Mouse (Mus musculus) stomach, postnatal 0 days (tissue): ENCODE measurements around the gene Naxd. TPM values are rescaled to one million over a fixed set of nuclear protein-coding genes. Genes with fewer than 3 reads are reported as not detected.

ENCODE experiments used
- ATAC-seq: fragments of 200-750 bp; cut with Nextera tagmentation; 2 replicates; pipeline ENCODE4 v1.8.0; 2017; ENCODE audit not compliant: low FRiP score, low TSS enrichment
- DNase-seq: peaks from one replicate; pipeline ENCODE4 v3.0.0-alpha.2; 2016; ENCODE audit warnings: low spot score
- H3K27ac ChIP-seq: fragments of 300-500 bp; sonication (generic); replicated peaks from 2 replicates; pipeline ENCODE4 v1.5.1; 2014; ENCODE audit warnings: mild to moderate bottlenecking, control low read depth
- H3K27me3 ChIP-seq: fragments of 300-500 bp; sonication (generic); 2 replicates; pipeline ENCODE4 v1.6.1; 2014; ENCODE audit warnings: low read length; ENCODE audit not compliant: control insufficient read depth, insufficient read depth
- H3K36me3 ChIP-seq: fragments of 300-500 bp; sonication (generic); 2 replicates; pipeline ENCODE4 v1.6.1; 2014; ENCODE audit warnings: low read length, mixed read lengths; ENCODE audit not compliant: control insufficient read depth, insufficient read depth
- H3K4me1 ChIP-seq: fragments of 300-500 bp; sonication (generic); replicated peaks from 2 replicates; pipeline ENCODE4 v1.6.1; 2014; ENCODE audit warnings: antibody characterized with exemption; ENCODE audit not compliant: control insufficient read depth, insufficient read depth
- H3K4me2 ChIP-seq: fragments of 300-500 bp; sonication (generic); replicated peaks from 2 replicates; pipeline ENCODE4 v1.6.1; 2014; ENCODE audit warnings: low read depth, mild to moderate bottlenecking, control low read depth, moderate library complexity
- H3K4me3 ChIP-seq: fragments of 300-500 bp; sonication (generic); 2 replicates; pipeline ENCODE4 v1.5.1; 2014; ENCODE audit warnings: low read depth, low read length, control low read depth
- H3K9ac ChIP-seq: fragments of 300-500 bp; sonication (generic); 2 replicates; pipeline ENCODE4 v1.6.1; 2014; ENCODE audit warnings: mild to moderate bottlenecking, low read length, control low read depth, mixed read lengths
- H3K9me3 ChIP-seq: fragments of 300-500 bp; sonication (generic); 2 replicates; pipeline ENCODE4 v1.6.1; 2016; ENCODE audit warnings: low read length; ENCODE audit not compliant: control insufficient read depth
- CTCF ChIP-seq: IDR thresholded peaks from 2 replicates; pipeline ENCODE4 v1.5.1; 2016; ENCODE audit warnings: antibody characterized with exemption, low read depth, mild to moderate bottlenecking, moderate library complexity
- EP300 ChIP-seq: optimal IDR thresholded peaks from 2 replicates; pipeline ENCODE3; 2016; ENCODE audit warnings: antibody characterized with exemption
- WGBS: fragments of 180-500 bp; shearing (Covaris S2); extraction: QIAGEN DNeasy Blood & Tissue Kit; methylation state at CpG from one replicate; pipeline ENCODE4 v1.1.7; 2014; 5-methylcytosine and 5-hydroxymethylcytosine counted together
- polyA plus RNA-seq: library from polyadenylated mRNA; unstranded; fragments of >200 nt; fragmentation: Nextera tagmentation; extraction: Ambion mirVana; gene quantifications from 2 replicates; pipeline ENCODE4 v1.2.1, GENCODE M21; 2015

Naxd gene
- polyA plus RNA-seq, 1 experiment from 2014 or later: 79.1 TPM

GRCm38 (mm10) chr8:11498786-11499485, 1.6 kb downstream of the Naxd start:
- Histone ChIP-seq H3K9me3 (no peaks in the 10 kb centered on the region), H3K27me3 (no peaks in the 10 kb centered on the region), H3K4me1 (no peaks in the 10 kb centered on the region), H3K36me3 (peaks cover 7% of the 10 kb centered on the region; the same call in 1 of the 2 replicates), H3K27ac (no peak overlapping the region), H3K4me3 (no peak overlapping the region), H3K9ac (no peak overlapping the region), H3K4me2 (peak overlapping the region; percentile 73; the same call in 1 of the 2 replicates)
- no peak for ATAC-seq
- no peak for DNase-seq
- 74% methylated on average over 4 of the region's 4 CpGs for WGBS
- TF ChIP-seq CTCF (no peak), EP300 (no peak)

- H3K27me3 ChIP-seq: no peaks in the 10 kb centered on the region
- DNase-seq (no peak), ATAC-seq (no peak)
- no peak overlapping the region for H3K4me2 ChIP-seq
- H3K4me1 ChIP-seq: no peaks in the 10 kb centered on the region
- H3K4me3 ChIP-seq: no peak overlapping the region
- no peaks in the 10 kb centered on the region for H3K9me3 ChIP-seq
- WGBS: 85% methylated on average over 13 of the region's 13 CpGs
- peaks cover 28% of the 10 kb centered on the region for H3K36me3 ChIP-seq
- no peak overlapping the region for H3K27ac ChIP-seq
- no peak overlapping the region for H3K9ac ChIP-seq
- no peak for TF ChIP-seq CTCF
- TF ChIP-seq EP300: no peak
These were observed 6.3 kb downstream of the Naxd start for GRCm38 (mm10) chr8:11503476-11504232.

GRCm38 (mm10) chr8:11506074-11506473, 8.8 kb downstream of the Naxd start:
- H3K9ac ChIP-seq: no peak overlapping the region
- WGBS: 79% methylated on average over 14 of the region's 14 CpGs
- no peak overlapping the region for H3K4me2 ChIP-seq
- H3K36me3 ChIP-seq: peaks cover 39% of the 10 kb centered on the region
- ATAC-seq (no peak), DNase-seq (no peak)
- no peaks in the 10 kb centered on the region for H3K4me1 ChIP-seq
- no peak overlapping the region for H3K27ac ChIP-seq
- no peak for TF ChIP-seq CTCF
- TF ChIP-seq EP300: no peak
- H3K4me3 ChIP-seq: no peak overlapping the region
- H3K9me3 ChIP-seq: no peaks in the 10 kb centered on the region
- no peaks in the 10 kb centered on the region for H3K27me3 ChIP-seq

DNA sequence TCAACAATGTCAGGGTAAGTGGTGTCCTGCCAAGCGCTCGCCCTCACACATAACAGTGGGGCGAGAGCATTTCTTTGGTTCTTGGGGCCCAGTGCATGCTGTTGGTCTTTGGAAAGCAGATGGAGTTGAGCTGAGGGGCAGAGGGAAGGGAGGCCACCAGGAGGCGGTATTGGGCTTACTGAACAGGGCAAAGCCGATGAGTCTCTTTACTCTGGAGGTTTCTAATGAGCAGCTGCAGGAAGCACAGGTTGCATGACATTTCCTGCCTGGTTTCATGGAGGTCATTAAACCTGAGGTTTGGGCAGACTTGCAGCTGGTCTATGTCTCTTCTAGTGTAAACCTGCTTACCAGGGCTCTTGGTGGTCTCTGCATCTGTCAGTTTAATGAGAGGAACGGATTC, 9.5 kb downstream of the Naxd start:
- Histone ChIP-seq H3K27ac (no peak overlapping the region), H3K4me2 (no peak overlapping the region), H3K27me3 (no peaks in the 10 kb centered on the region), H3K9ac (no peak overlapping the region), H3K4me3 (no peak overlapping the region), H3K4me1 (no peaks in the 10 kb centered on the region), H3K36me3 (peaks cover 39% of the 10 kb centered on the region), H3K9me3 (no peaks in the 10 kb centered on the region)
- 70% methylated on average over 6 of the region's 6 CpGs for WGBS
- no peak for TF ChIP-seq EP300
- peak; percentile 79 for TF ChIP-seq CTCF
- DNase-seq (peak; percentile 73), ATAC-seq (peak; percentile 41; the same call in 1 of the 2 replicates)

GRCm38 (mm10) chr8:11508880-11509279, 11.6 kb downstream of the Naxd start:
- DNase-seq (no peak), ATAC-seq (no peak)
- Histone ChIP-seq H3K9ac (no peak overlapping the region), H3K4me1 (no peaks in the 10 kb centered on the region), H3K27me3 (no peaks in the 10 kb centered on the region), H3K36me3 (peaks cover 49% of the 10 kb centered on the region), H3K9me3 (no peaks in the 10 kb centered on the region), H3K27ac (no peak overlapping the region), H3K4me2 (no peak overlapping the region), H3K4me3 (no peak overlapping the region)
- TF ChIP-seq CTCF (no peak), EP300 (no peak)
- WGBS: 63% methylated on average over 10 of the region's 10 CpGs

- DNase-seq: no peak
These were observed 13.7 kb downstream of the Naxd start for GRCm38 (mm10) chr8:11510971-11511370.

More at GRCm38 (mm10) chr8:11510971-11511370, 13.7 kb downstream of the Naxd start:
- WGBS: 94% methylated on average over 5 of the region's 5 CpGs
- Histone ChIP-seq H3K4me2 (no peak overlapping the region), H3K4me1 (no peaks in the 10 kb centered on the region), H3K9me3 (no peaks in the 10 kb centered on the region), H3K4me3 (no peak overlapping the region), H3K27ac (no peak overlapping the region), H3K27me3 (no peaks in the 10 kb centered on the region), H3K9ac (no peak overlapping the region), H3K36me3 (peaks cover 46% of the 10 kb centered on the region)
- ATAC-seq: no peak
- TF ChIP-seq CTCF (no peak), EP300 (no peak)
